Mouse (Mus musculus) heart, embryonic 15.5 days (tissue): Measurements from ENCODE around the gene Doxl2. TPM values are rescaled to one million over a fixed set of nuclear protein-coding genes. Genes with fewer than 3 reads are reported as not detected.

Source experiments
- polyA plus RNA-seq: library from polyadenylated mRNA; unstranded; fragments of >200 nt; fragmentation: Nextera tagmentation; extraction: Ambion mirVana; gene quantifications from 2 replicates; pipeline ENCODE4 v1.2.1, GENCODE M21; 2015

The Doxl2 gene
- polyA plus RNA-seq, 1 experiment from 2014 or later, result not detected

Other genes with a start within 250 kb of the Doxl2 start
- 26.4 and 31.6 TPM in 2 replicates for gene Gimap1, start 235.9 kb upstream of the Doxl2 start, polyA plus RNA-seq
- gene Gimap5, start 228.8 kb upstream of the Doxl2 start, polyA plus RNA-seq, result 6.2 and 9.4 TPM in 2 replicates
- gene Gimap3, start 204.1 kb upstream of the Doxl2 start, polyA plus RNA-seq, result 0.08 TPM in 1 of 2 replicates, not detected in the other
- gene Tmem176a, start 134.0 kb upstream of the Doxl2 start, polyA plus RNA-seq, result 59.6 and 88.1 TPM in 2 replicates
- gene Tmem176b, start 133.5 kb upstream of the Doxl2 start, polyA plus RNA-seq, result 191 and 255 TPM in 2 replicates
- gene Aoc1, start 102.1 kb upstream of the Doxl2 start, polyA plus RNA-seq, result not detected in 2 replicates
- gene 1600015I10Rik, start 45.1 kb upstream of the Doxl2 start, polyA plus RNA-seq, result not detected in 2 replicates
- not detected in 2 replicates for gene Svs1, start 11.9 kb downstream of the Doxl2 start, polyA plus RNA-seq
- gene Gpnmb, start 61.6 kb downstream of the Doxl2 start, polyA plus RNA-seq, result 5.5 and 16.5 TPM in 2 replicates
- 55.0 and 60.0 TPM in 2 replicates for gene Malsu1, start 98.8 kb downstream of the Doxl2 start, polyA plus RNA-seq
- gene Igf2bp3, start 240.0 kb downstream of the Doxl2 start, polyA plus RNA-seq, result 33.0 and 33.4 TPM in 2 replicates